Mouse (Mus musculus) MEL (cell line): ENCODE measurements around the gene Cntn2. TPM values are rescaled to one million over a fixed set of nuclear protein-coding genes. Genes with fewer than 3 reads are reported as not detected.

Experiments
- DNase-seq: peaks from one replicate; pipeline ENCODE4 v3.0.0; 2011; ENCODE audit warnings: low read depth, low spot score
- H3K27ac ChIP-seq: 2 replicates; pipeline ENCODE4 v1.5.1; 2012; ENCODE audit warnings: low read depth, mild to moderate bottlenecking, control low read depth, low read length, moderate library complexity; ENCODE audit not compliant: control insufficient read depth
- H3K27me3 ChIP-seq, 2 experiments: fragments of 150-350 bp in 1 of 2; sonication (generic) in 1 of 2; 2 replicates each; pipeline ENCODE4 v1.6.1; 2012; ENCODE audit warnings: low read length in 2 of 2, mild to moderate bottlenecking in 2 of 2, improper control_type of control experiment in 1 of 2, moderate library complexity in 1 of 2; ENCODE audit not compliant: insufficient read depth in 2 of 2, control insufficient read depth in 1 of 2
- H3K36me3 ChIP-seq, 2 experiments: 2 replicates each; pipeline ENCODE4 v1.6.1; 2012 to 2014; ENCODE audit warnings: low read length in 2 of 2, improper control_type of control experiment in 1 of 2, inconsistent platforms in 1 of 2, mild to moderate bottlenecking in 1 of 2; ENCODE audit not compliant: insufficient read depth in 2 of 2, control insufficient read depth in 1 of 2
- H3K4me1 ChIP-seq, 2 experiments: fragments of 150-350 bp in 1 of 2; sonication (generic) in 1 of 2; 2 replicates each; pipeline ENCODE4 v1.6.1; 2012; ENCODE audit warnings: low read length in 2 of 2, improper control_type of control experiment in 1 of 2, mild to moderate bottlenecking in 1 of 2; ENCODE audit not compliant: insufficient read depth in 2 of 2, control insufficient read depth in 1 of 2
- H3K4me3 ChIP-seq, 2 experiments: fragments of 150-350 bp in 1 of 2; sonication (generic) in 1 of 2; 2 replicates each; pipeline ENCODE4 v1.5.1; 2012; ENCODE audit warnings: low read depth in 2 of 2, low read length in 2 of 2, mild to moderate bottlenecking in 2 of 2, moderate library complexity in 2 of 2, control low read depth in 1 of 2, improper control_type of control experiment in 1 of 2; ENCODE audit not compliant: control insufficient read depth in 1 of 2, insufficient read depth in 1 of 2
- H3K79me2 ChIP-seq: 2 replicates; pipeline ENCODE4 v1.6.1; 2012; ENCODE audit warnings: mild to moderate bottlenecking, low read length, moderate library complexity; ENCODE audit not compliant: control insufficient read depth, poor library complexity, insufficient read depth
- H3K9ac ChIP-seq: 2 replicates; pipeline ENCODE4 v1.6.1; 2012; ENCODE audit warnings: low read depth, mild to moderate bottlenecking, control low read depth, low read length, moderate library complexity; ENCODE audit not compliant: control insufficient read depth, poor library complexity, severe bottlenecking
- H3K9me3 ChIP-seq: fragments of 150-350 bp; sonication (generic); replicated peaks from 2 replicates; pipeline ENCODE4 v1.6.1; 2012; ENCODE audit warnings: mild to moderate bottlenecking, low read length, improper control_type of control experiment, moderate library complexity; ENCODE audit not compliant: insufficient read depth
- BHLHE40 ChIP-seq: IDR thresholded peaks from 2 replicates; pipeline ENCODE4 v1.6.1; 2012; ENCODE audit warnings: low read depth, mild to moderate bottlenecking, inconsistent platforms, low read length, improper control_type of control experiment, borderline replicate concordance
- CHD1 ChIP-seq: IDR thresholded peaks from 2 replicates; pipeline ENCODE4 v1.6.1; 2012; ENCODE audit warnings: low read depth, mild to moderate bottlenecking, inconsistent platforms, low read length, improper control_type of control experiment
- CHD2 ChIP-seq: IDR thresholded peaks from 2 replicates; pipeline ENCODE4 v1.6.1; 2011; ENCODE audit warnings: low read length, improper control_type of control experiment
- GATA1 ChIP-seq: IDR thresholded peaks from 2 replicates; pipeline ENCODE4 v1.6.1; 2011; ENCODE audit warnings: low read depth, low read length, improper control_type of control experiment
- HCFC1 ChIP-seq: IDR thresholded peaks from 2 replicates; pipeline ENCODE4 v1.6.1; 2012; ENCODE audit warnings: low read depth, mild to moderate bottlenecking, inconsistent platforms, low read length, improper control_type of control experiment, moderate library complexity
- MAFK ChIP-seq: IDR thresholded peaks from 2 replicates; pipeline ENCODE4 v1.6.1; 2011; ENCODE audit warnings: low read depth, mild to moderate bottlenecking, low read length, improper control_type of control experiment, borderline replicate concordance
- MAZ ChIP-seq: IDR thresholded peaks from 2 replicates; pipeline ENCODE4 v1.6.1; 2012; ENCODE audit warnings: low read depth, mild to moderate bottlenecking, inconsistent platforms, low read length, improper control_type of control experiment
- MYB ChIP-seq: IDR thresholded peaks from 2 replicates; pipeline ENCODE4 v1.6.1; 2011; ENCODE audit warnings: mild to moderate bottlenecking, low read depth, low read length, improper control_type of control experiment
- MYC ChIP-seq: IDR thresholded peaks from 2 replicates; pipeline ENCODE4 v1.6.1; 2011; ENCODE audit warnings: low read depth, mild to moderate bottlenecking, low read length, improper control_type of control experiment, moderate library complexity
- NRF1 ChIP-seq: IDR thresholded peaks from 2 replicates; pipeline ENCODE4 v1.6.1; 2014; ENCODE audit warnings: low read depth, mild to moderate bottlenecking, inconsistent platforms, low read length, improper control_type of control experiment, moderate library complexity; ENCODE audit not compliant: poor library complexity, insufficient read depth, severe bottlenecking
- POLR2AphosphoS2 ChIP-seq: IDR thresholded peaks from 2 replicates; pipeline ENCODE4 v1.6.1; 2011; ENCODE audit warnings: low read length, improper control_type of control experiment
- RAD21 ChIP-seq: IDR thresholded peaks from 2 replicates; pipeline ENCODE4 v1.6.1; 2011; ENCODE audit warnings: mild to moderate bottlenecking, low read depth, low read length, improper control_type of control experiment
- RCOR1 ChIP-seq: IDR thresholded peaks from 2 replicates; pipeline ENCODE4 v1.6.1; 2012; ENCODE audit warnings: low read depth, mild to moderate bottlenecking, inconsistent platforms, low read length, improper control_type of control experiment
- SMC3 ChIP-seq: IDR thresholded peaks from 2 replicates; pipeline ENCODE4 v1.6.1; 2011; ENCODE audit warnings: low read depth, low read length, improper control_type of control experiment
- TBP ChIP-seq: IDR thresholded peaks from 2 replicates; pipeline ENCODE4 v1.8.0; 2011; ENCODE audit warnings: low read depth, low read length, improper control_type of control experiment
- UBTF ChIP-seq: IDR thresholded peaks from 2 replicates; pipeline ENCODE4 v1.6.1; 2012; ENCODE audit warnings: low read depth, mild to moderate bottlenecking, inconsistent platforms, low read length, improper control_type of control experiment, moderate library complexity, borderline replicate concordance; ENCODE audit not compliant: insufficient read depth
- ZKSCAN1 ChIP-seq: IDR thresholded peaks from 2 replicates; pipeline ENCODE4 v1.6.1; 2012; ENCODE audit warnings: low read depth, mild to moderate bottlenecking, inconsistent platforms, low read length, improper control_type of control experiment, moderate library complexity
- polyA plus RNA-seq, 2 experiments: library from polyadenylated mRNA; stranded (reverse) in 1 of 2; unstranded in 1 of 2; fragments of >175 nt in 1 of 2; fragments of >200 nt in 1 of 2; gene quantifications; 2 replicates each; pipeline versions ENCODE4 v1.2.1 to v1.2.4; 2012; ENCODE audit warnings: low replicate concordance in 2 of 2, low read depth in 1 of 2; ENCODE audit not compliant: insufficient read length in 2 of 2, insufficient read depth in 1 of 2, missing spikeins in 1 of 2
- total RNA-seq: library from RNA; depleted of rRNA; stranded (reverse); fragments of 300-350 nt; gene quantifications from 2 replicates; pipeline ENCODE4 v1.2.3, GENCODE M21; 2012

The Cntn2 gene
- total and polyA plus RNA-seq, 3 experiments = not detected

- H3K36me3 ChIP-seq = no peaks in the 10 kb centered on the region
- peaks cover 4 to 10% of the 10 kb centered on the region in 2 experiments; a peak in 3 of 4 replicates for H3K27me3 ChIP-seq
- H3K4me3 ChIP-seq = no peak overlapping the region
- H3K4me1 ChIP-seq = no peaks in the 10 kb centered on the region
- H3K79me2 ChIP-seq = no peaks in the 10 kb centered on the region
- TF ChIP-seq SMC3 (no peak), UBTF (no peak), CHD1 (no peak), BHLHE40 (no peak), MYC (no peak), RCOR1 (no peak), HCFC1 (no peak), GATA1 (no peak), RAD21 (no peak), MAZ (no peak), MAFK (no peak), MYB (no peak), CHD2 (no peak), NRF1 (no peak)
- H3K9me3 ChIP-seq = no peaks in the 10 kb centered on the region
- no peak for DNase-seq
- no peak overlapping the region for H3K27ac ChIP-seq
- H3K9ac ChIP-seq = no peak overlapping the region
Observed at GRCm38 (mm10) chr1:132536416-132536815, 6.6 kb downstream of the Cntn2 start.

GRCm38 (mm10) chr1:132535541-132535940 is 7.5 kb downstream of the Cntn2 start:
- TF ChIP-seq RAD21 = no peak
- TF ChIP-seq MYB = no peak
- TF ChIP-seq POLR2AphosphoS2 = no peak
- no peak for TF ChIP-seq TBP
- TF ChIP-seq ZKSCAN1 = no peak
- TF ChIP-seq, all 39 proteins: peak for 0
- no peaks in the 10 kb centered on the region for H3K4me1 ChIP-seq
- DNase-seq = no peak
- H3K27ac ChIP-seq = no peak overlapping the region
- H3K27me3 ChIP-seq = peaks cover 4 to 10% of the 10 kb centered on the region in 2 experiments; a peak in 3 of 4 replicates
- H3K36me3 ChIP-seq = no peaks in the 10 kb centered on the region
- H3K9me3 ChIP-seq = no peaks in the 10 kb centered on the region
- H3K4me3 ChIP-seq = no peak overlapping the region
- H3K79me2 ChIP-seq = no peaks in the 10 kb centered on the region
- H3K9ac ChIP-seq = no peak overlapping the region
